Mouse (Mus musculus) megakaryocyte-erythroid progenitor cell, adult 5-6 weeks (primary cell): Measurements from ENCODE around the gene Cacna1c. TPM values are rescaled to one million over a fixed set of nuclear protein-coding genes. Genes with fewer than 3 reads are reported as not detected.
A peak's percentile ranks its signal among the peaks of the same experiment; 100 is the strongest.

Experiments used
- ATAC-seq: replicated peaks from 2 replicates; pipeline ENCODE4 v1.8.0; 2016; ENCODE audit warnings: mild to moderate bottlenecking, inconsistent platforms; ENCODE audit not compliant: severe bottlenecking, poor library complexity, low FRiP score, low TSS enrichment
- total RNA-seq, 2 experiments: library from RNA; stranded (forward) in 1 of 2; stranded (reverse) in 1 of 2; fragments of 200-1000, 215-1000 nt in 1 of 2; fragments of >200 nt in 1 of 2; fragmentation: Nextera tagmentation in 1 of 2; gene quantifications; 2 replicates each; pipeline ENCODE4 v1.2.3; 2014 to 2017

Cacna1c gene
- total RNA-seq, 2 experiments from 2014 or later, result 0.33 TPM; not detected in 1

DNA sequence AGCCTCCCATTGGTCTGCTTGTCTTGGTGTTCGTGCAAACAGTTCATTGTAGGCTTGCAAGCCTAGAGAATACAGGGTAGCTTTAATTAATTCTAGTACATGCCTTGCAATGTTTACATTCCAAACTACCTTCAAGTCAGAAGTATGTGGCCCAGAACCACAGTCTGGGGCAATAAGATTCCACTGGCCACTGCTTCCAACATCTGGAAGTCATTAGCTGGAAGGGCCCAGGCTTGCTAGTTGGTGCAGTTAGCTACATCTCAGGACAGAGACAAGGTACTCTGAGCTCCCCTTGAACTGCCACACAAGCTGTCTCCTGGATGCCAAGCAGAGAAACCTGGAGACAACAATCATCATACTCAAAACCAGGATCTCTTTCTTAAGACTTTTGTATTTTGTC is 288.5 kb downstream of the Cacna1c start:
- ATAC-seq, result no peak

DNA sequence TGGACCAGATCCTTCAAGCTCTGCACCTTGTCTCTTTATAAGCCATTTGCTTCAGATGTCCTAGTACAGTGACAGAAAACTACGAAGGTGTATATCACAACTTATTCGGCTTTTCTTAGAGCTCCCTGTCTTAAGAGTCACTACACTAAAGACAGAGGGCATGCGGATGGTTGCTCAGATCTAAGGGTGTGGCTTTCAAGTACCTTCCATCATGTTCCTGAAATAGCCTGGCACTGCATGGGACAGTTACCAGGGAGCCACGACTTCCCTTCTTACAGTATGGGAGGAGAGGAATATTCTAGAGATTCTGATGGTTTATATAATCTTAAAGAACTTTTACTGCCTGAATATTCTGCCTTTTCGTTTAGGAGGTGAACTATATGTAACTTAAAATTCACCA is 289.3 kb downstream of the Cacna1c start:
- ATAC-seq, result no peak

DNA sequence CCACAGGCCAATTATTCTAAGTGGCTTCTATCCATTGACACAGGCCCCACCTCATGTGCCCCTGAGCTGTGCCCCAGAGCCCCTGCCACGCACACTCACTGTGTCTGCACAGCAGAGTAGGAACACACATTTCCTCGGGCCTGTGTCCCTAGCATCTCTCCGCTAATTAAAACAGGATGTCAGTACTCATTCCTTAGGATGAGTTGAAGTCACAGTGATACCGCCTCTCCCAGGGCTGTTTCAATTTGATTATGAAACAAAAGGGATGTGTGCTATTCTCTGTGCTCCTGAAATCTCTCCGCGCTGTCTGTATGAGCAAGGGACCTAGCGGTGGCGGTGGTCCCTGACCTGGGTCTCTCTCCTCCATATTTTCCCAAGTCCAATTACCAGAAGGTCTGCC is 296.5 kb downstream of the Cacna1c start:
- no peak for ATAC-seq

DNA sequence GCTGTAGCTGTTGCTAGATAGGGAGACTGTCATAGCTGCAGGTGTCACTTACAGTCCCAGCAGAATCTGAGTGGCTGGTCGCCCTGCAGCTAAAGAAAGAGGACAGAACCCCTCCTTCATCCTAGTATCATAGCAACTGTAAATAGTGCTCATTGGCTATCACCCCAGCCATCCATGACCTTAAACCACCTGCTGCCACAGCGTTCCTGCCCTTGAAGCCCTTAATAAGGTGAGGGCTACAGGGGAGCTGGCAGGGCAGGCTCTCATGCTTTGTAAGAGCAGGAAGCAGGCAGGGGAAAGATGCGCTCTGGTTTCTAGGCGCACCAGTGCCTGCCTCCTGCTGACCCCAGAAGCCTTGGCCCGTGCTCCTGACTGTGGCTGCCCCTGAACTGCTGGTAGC is 299.1 kb downstream of the Cacna1c start:
- no peak for ATAC-seq

DNA sequence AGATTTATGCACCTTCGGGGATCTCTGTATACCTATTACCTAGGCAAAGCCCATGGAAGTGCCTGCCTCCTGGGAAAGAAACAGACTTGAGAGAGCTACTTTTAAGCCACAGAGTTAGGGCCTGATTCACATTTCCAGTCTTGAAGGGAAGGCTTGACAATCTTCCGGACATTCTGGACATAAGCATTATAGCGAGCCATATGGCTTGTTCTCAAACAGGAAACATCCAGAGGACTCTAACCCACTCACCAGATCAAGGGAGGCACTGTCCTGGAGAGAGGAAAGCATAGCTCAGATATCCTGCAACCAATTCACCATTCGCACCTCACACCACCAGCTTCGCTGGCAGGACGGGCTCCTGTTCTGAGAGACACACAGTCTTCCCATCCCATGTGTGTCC is 302.2 kb downstream of the Cacna1c start:
- no peak for ATAC-seq

DNA sequence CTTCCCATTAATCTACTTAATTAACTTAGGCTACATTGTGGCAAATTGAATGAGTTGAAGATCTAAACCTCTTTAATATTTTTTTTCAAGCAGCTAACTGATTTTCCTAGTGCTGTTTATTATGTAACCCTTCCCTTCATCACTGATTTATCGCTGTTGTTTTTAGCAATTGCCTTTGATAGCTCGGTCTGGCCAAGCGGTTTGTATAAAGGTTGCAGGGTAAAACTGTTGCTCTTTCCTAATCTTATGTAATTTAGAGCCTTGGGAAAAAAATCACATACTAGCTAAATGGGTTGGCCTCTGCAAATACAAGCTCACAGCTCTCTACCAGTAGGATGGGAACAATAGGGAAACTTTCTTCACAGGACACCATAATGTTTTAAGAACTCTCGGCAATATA is 306.8 kb downstream of the Cacna1c start:
- ATAC-seq, result no peak

DNA sequence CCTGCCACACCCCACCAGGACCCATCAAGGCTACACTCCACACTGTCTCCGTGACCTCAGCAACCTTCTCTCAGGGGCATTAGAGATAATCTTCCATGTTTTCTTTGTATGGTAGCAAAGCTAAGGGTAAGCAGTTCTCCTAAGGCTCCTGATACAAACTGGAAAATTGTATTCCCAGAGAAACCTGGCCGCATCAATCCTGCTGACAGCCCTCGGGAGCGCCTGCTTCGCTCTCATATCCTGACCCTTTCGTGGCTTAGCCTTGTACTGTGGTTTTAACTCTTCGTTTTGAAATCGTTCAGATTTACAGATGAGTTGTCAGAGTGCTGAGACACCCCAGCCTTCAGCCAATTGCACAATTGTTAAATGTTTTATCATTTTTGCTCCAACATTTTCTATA is 309.2 kb downstream of the Cacna1c start:
- ATAC-seq, result no peak

DNA sequence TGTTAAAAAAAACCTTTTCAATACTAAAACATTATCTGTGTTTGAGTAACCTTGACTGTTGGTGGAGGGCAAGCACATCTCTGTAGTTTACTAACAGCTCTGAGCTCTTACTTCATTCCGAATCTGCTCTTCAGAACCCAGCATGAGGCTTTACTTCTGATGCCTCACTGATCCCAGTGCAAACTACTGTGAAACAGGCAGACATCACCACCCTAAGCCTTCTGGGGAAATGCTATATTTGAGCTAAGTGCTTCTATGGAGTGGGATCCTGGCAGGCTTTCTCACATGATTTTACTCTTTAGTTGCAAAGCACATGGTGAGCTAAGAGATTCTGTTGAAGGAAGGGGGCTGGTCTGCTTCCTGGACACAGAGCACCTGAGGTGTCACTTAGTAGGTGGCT is 311.3 kb downstream of the Cacna1c start:
- no peak for ATAC-seq

DNA sequence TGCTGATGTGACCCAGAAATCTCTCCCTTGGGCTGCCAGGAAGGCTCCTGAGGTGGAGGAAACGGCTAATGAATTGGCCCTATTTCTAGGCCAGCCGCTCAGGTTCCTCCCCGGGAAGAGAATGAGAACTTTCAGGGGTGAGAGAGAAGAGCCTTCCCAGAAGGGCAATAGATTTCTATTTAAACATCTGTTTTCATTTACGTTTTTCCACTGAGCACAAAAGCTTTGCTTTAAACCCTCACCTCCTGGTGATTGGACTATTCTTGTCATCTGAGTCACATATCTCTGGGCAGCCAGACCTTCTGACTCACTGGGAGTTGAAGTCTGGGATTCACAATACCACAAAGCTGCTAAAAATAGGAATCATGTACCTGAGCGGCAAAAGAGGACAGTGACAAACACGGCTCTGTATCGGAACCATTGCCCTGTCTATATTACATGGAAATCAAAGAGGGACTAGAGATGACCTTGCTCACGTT is 312.1 kb downstream of the Cacna1c start:
- no peak for ATAC-seq

DNA sequence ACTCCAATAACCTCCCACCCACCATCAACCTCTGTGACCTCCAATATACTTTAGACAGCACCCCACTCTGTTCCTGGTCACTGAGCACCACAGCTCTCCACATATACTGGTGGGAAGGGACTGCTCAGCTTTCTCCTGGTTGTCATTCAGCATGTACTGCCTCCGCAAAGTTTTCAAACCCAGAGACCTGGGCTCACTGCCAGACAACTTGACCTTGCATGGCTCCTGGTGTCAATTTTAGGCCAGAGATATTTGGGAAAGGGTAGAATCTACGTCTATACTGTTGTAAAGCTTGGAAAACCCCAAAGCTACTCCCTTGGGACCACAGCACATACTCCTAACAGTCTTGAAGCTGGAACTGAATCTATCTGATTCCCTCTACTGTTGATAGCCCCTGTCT is 320.0 kb downstream of the Cacna1c start:
- no peak for ATAC-seq

DNA sequence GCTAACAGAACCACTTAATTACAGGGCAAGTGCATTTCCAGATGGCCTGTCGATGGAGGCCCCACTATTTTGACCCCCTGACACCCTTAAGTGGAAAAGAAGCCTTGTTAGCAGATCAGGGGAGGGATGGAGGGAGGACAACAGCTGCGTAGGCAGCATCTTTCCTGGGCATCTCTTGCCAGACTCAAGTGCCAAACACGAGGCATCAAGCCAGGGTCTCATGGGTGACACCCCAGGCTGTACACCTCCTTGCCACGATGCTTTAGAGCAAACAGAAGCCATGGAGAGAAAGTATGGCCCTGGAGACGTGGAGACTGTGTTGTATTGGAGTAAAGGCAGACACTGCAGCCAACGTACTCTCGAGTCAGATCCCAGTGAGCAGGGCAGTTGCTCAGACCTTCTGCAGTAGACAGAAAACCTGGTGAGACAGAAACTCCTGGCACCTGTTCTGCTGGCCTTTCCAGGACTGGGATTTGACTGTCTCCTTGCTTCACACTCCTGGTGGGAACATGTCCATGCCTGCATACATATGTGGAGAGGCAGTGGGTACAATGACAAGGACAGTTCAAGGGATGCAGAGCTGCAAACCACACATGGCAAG is 325.9 kb downstream of the Cacna1c start:
- no peak for ATAC-seq

DNA sequence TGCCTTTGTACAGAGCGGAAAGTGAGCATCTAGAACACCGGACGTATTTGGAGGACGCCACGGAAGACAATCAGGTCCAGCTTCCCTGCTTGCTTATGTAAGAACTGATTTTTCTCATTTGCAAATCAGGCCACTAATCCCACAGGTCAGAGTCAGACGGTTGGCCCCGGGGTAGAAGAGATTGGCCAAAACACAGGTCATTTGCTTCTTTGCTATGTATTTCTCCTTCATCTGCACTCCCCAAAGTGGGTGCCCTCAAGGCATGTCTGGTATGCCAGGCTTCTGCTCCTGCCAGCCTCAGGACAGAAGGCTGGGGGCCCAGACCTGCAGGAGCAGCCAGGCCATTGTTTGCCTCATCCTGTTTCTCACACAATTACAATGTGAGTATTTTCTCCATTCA is 328.8 kb downstream of the Cacna1c start:
- no peak for ATAC-seq

DNA sequence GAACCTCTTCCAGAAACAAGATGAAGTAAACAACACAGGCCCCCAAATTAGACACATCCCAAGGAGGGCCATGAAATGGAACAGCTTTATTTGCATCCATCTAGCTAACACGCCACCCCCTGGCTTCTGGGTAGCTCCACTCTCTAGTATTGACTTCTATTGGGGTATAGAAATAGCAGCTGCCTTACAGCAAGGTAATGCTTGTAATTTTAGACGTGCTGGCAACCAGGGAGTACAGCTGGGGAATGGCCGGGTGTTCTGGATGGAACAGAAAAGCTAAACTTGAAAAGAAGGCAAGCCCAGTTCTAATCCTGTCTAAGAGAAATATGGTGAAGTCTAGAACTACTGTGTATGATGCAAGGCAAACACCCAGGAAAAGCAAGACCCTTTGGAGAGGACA is 329.3 kb downstream of the Cacna1c start:
- no peak for ATAC-seq

DNA sequence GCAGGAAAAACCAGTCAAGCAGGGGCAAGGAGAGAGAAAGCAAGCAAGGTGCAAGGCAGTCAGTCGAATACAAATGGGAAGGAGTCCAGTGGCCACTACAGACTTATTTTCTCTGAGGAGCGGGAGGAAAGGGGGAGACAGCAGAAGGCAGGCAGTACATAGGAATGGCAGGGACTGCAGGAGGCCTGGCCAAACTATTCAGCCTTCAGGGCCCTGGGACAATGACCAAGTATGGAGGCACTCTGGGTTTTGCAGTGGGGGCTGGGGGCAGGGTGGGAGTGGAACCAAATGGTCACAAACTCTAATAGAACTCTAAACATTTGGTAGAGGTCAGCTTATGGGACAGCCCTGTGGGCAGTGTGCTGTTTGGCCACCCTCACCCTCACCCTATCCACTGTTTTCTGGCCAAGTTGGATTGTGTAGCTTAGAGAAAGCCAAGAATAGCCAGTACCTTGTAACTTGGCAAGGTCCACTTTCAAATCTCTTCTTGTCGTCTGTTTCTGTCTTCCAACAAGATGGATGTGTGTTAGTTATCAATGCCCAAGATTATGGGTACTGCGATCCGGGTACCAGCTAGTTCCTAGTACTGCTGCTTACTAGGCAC is 330.3 kb downstream of the Cacna1c start:
- no peak for ATAC-seq

DNA sequence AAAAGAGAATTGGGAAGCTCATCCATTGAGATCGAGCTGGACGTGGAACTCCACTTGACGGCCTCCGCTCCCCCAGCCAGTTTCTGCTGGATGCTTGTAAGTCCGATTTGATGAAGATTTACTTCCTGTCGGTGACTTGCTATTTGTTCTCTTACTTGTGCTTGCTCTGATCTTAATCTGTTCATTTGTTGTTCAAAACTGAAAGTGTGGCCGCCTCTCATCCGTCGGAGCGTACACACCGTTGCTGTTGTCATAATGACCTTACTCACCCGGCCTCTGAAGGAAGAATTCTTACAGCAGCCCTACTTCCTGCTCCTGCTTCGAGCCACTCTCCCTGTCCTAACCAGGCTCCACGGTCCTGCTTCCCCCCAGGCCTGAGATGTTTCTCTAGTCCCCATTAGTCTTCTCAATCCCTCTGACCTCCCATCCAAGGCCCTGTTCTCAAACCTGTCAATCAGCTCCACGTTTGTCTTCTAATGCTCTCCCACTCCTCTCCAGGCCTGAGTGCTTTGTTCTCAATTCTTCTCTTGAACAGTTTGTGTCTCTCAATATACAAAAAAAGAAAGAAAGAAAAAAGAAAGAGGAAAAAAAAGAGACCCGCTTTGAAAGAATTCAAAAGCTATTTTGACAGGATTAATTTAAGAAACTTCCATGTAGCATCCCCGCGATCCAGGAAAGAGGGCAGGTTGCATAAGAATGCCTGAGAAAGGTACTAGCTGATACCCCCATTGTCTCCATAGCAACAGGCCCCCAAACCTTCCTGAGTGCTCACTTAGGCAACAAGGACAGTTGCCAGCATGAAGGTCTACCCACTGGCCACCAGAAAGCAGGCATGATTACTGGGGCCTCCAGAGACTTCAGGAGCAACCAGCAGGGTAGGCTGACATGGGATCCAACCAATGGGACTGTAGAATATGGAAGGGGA is 331.3 kb downstream of the Cacna1c start:
- ATAC-seq, result 0 out of 2 replicates have a peak, but pooled peaks have one; percentile 20

DNA sequence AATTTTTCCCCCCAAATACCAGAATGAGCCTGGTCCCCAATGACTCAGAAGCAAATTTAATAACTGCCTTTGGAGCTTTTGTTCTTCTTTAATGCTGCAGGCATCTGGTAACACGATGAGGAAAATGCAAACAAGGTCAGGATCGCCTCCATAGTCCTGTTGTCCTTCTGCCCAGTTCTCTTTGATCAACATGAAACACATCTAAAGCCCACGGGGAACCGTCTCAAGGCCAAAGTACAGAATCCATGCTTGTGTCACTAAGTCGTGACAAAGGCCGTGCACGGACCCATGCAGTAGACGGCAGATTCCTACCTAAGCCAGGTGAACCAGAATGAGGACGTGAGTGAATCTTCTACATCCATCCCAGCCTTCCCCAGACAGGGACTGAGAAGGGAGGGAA is 333.5 kb downstream of the Cacna1c start:
- no peak for ATAC-seq

DNA sequence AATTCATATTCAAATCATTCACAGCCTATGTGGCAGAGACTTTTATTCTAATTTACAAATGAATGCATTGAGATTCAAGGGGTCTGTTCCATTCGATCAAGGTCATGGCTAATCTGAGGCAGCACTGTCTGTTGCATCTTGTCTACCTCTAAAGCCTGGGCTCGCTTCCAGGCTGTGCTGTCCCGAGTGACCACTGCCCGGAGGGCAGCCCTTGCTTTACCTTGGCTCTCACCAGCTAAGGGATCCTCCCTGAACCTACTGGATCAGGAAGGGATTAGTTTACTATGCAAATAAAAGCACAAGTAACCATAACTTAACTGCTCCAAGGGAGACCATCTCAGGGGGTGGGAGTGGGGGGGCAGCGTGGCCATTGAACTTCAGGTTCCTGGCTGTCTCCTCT is 334.1 kb downstream of the Cacna1c start:
- ATAC-seq, result no peak

DNA sequence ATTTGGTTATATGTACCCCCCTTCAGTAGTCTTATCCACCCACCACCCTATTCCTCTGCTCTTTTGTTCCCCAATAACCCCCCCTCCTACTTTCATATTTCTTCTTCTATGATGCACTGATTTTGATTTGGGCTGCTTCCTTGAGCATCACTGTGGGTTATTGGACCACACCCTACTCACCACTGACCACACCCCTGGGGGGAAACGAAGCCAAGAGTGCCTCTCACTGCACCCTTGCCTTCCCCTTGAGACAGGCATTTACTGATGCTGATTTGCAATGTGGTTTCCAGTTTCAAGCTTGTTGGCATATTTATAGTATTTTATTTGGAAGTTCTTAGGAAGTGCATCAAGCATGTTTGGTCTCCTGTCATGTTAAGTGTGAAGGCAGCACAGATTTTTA is 337.8 kb downstream of the Cacna1c start:
- ATAC-seq, result no peak

DNA sequence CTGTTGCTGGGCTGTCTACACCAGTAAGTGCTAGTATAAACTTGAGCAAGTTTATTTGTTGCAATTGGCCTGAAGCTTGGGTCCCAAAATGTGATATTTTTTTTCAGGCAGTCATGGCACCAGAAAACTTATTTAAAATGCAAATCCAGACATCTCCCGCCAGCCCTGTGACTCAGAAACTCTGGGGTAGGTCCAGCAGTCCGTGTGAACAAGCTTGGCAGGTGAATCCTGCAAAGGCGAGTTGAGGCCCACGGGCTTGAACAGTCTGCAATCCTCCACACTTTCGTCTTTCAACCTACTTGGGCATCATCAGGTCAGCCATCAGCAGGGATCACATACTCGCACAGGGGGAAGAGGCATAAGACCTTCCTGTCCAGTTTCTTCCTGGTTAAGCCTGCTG is 344.1 kb downstream of the Cacna1c start:
- ATAC-seq, result no peak

DNA sequence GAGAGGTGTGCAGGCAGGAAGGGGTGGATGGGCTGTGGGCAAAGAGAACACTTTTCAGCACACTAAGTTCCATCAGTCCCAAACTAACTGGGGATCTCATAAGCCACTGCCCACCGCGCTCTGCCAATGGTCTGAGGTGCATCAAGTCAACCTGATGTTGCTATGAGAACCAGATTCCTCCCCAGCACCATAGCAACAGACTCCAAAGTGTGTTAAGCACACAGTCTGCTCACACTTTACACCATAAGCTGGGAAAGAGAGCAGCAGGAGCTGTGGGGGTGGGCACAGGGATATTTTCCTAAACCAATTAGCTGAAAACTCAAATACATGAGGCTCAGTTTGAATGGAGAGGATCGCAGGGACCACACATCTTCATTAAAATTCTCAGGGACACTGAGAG is 345.1 kb downstream of the Cacna1c start:
- no peak for ATAC-seq

DNA sequence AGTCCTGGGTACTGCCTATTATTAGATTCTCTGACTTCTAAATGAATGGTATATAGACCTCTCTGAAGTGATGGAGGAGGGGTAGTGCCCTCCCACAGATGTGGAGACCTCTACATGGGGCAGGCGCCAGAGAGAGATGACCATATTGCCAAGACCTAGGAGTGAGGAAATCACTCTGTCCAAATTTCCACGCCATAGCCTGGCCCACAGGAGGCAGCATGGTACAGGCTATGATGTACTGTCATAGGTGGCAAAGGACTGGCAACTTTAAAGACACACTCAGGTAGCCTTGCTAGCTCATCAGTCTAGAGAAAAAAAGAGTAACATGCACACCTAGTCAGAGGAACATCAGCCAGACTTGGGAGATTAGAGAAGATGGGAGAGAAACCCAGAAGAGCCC is 347.6 kb downstream of the Cacna1c start:
- no peak for ATAC-seq
